Mouse (Mus musculus) frontal cortex, postnatal 36 days (tissue): ENCODE data around the gene Ptpn3.

Experiments
- DNase-seq, 2 experiments: peaks; one replicate each; pipeline ENCODE4 v3.0.0; 2022; ENCODE audit warnings: low spot score in 2 of 2

Gene Ptpn3

GRCm38 (mm10) chr4:57171817-57172216 lies 129.8 kb downstream of the Ptpn3 start:
- peak in 1 of 2 experiments; percentile 13 for DNase-seq

DNA sequence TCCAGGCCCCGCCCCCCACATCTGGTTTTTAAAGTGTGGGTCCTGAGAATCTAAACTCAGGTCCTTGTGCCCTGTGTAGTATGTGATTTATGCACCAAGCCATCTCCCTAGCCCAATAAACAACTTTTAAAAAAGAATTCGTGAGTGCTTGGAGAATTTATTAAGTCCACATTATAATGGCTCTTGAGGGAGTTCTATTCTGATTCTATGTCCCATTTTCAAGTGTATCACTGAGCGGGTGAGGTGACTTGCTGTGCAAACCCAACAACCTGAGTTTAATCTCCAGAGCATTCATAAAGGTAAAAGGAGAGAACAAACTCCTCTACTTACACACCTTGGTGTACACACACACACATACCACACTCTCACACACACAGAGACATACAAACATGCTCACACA lies 133.0 kb downstream of the Ptpn3 start:
- no peak for DNase-seq

DNA sequence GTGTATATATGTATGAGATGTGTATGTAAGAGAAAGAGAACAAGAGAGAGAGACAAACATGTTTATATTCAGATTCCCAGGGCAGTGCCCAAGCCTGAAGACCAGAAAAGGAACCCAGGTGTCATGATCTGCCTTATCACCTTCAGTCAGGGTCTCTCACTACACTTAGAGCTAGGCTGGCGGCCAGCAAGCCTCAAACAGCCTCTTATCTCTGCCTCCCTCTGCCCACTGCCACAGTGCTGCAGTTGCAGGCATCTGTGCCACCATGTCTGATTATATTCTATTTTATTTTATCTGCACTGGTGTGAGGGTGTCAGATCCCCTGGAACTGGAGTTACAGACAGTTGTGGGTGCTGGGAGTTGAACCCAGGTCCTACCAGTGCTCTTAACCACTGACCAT lies 133.4 kb downstream of the Ptpn3 start:
- no peak for DNase-seq

DNA sequence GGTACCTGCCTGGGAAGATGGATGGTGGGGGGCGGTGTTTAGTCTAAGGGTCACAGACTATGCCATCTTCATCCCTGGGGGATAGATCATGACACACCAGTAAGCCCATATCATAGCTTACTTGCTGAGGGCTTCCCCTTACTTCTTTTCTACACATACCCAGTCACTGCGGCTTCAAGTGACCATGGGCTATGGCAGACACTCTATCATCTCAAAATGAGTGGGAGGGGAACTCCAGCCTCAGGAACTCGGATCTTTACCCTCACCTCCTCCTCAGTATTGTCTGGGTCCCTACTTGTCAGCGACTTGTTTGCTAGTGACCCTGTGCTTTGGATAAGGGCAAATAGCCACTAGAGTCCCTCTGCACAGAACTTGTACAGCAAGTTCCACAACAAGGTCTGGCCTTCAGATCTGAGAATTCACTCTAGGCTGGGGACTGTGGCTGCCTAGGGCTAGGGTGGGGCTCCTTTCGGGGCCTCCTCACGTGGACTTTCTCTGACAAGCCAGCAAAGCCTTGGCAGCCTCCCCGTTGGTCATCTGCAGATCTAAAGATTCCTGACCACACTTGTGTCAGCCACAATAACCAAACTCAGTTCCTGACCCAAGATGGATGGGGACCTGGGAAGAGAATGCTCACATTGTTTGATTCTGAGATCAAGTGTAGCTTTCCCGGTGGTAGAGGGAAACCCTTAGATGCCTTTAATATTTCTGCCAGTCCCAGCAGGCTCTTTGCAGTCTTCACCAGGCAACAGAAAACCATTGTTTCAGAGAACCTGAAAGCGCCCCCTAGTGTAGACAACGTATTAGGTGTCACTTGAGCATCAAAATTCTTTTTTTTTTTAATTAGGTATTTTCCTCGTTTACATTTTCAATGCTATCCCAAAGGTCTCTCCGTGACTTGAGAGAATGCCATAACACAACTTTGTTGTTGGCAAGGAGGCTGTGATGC lies 134.4 kb downstream of the Ptpn3 start:
- no peak for DNase-seq

DNA sequence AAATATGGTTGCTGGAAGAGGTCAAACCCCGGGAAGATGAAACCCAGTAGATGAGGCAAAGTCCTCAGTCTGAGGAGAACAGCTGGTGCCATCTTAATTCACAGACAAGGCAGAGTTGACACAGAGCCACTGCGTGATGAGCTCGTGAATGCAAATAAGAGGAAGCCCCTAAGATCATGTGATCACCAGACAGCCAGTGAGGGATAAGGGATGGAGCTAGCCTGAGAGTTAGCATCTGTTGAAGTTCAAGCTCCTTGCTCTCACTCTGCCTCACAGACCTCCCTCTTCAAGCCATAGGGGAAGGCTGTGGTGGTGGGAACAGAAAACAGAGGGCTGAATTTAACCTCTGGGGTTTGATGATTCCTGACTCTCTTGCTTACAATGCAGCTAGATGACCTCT lies 136.0 kb downstream of the Ptpn3 start:
- no peak for DNase-seq

DNA sequence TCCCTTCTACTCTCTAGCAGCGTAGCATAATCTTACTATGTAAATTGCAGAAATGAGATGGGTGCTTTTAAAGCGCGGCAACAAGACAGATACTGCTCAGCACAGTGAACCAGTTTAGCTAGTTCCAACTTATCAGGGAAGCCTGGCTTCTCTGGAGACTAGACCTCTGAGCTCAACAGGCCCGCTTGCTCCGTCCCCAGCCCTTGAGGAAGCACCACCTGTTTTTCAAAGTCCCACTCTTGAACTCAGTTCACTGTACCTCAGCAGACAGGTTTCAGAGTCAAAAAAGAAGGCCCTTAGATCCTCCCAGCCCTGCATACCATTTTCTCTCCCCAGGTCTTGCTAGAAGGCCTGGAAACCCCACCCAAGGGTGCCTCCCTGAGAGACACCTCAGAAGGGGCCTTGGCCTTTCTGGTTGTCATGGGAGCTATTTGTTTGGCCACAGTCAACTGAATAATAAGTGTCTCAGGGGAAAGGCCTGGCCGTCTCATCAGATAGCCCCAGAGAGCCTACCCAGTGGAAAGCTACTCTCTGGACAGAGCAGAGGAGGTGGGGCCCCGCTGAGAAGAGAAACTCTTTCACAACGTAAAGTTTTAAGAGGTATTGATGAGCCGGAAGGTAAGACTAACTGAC lies 136.9 kb downstream of the Ptpn3 start:
- DNase-seq, result no peak

GRCm38 (mm10) chr4:57162789-57163722 lies 138.6 kb downstream of the Ptpn3 start:
- DNase-seq, result no peak

GRCm38 (mm10) chr4:57160571-57160970 lies 141.1 kb downstream of the Ptpn3 start:
- no peak for DNase-seq

GRCm38 (mm10) chr4:57156549-57157169 lies 145.0 kb downstream of the Ptpn3 start:
- DNase-seq, result no peak

GRCm38 (mm10) chr4:57153838-57154237 lies 147.8 kb downstream of the Ptpn3 start:
- DNase-seq, result no peak

DNA sequence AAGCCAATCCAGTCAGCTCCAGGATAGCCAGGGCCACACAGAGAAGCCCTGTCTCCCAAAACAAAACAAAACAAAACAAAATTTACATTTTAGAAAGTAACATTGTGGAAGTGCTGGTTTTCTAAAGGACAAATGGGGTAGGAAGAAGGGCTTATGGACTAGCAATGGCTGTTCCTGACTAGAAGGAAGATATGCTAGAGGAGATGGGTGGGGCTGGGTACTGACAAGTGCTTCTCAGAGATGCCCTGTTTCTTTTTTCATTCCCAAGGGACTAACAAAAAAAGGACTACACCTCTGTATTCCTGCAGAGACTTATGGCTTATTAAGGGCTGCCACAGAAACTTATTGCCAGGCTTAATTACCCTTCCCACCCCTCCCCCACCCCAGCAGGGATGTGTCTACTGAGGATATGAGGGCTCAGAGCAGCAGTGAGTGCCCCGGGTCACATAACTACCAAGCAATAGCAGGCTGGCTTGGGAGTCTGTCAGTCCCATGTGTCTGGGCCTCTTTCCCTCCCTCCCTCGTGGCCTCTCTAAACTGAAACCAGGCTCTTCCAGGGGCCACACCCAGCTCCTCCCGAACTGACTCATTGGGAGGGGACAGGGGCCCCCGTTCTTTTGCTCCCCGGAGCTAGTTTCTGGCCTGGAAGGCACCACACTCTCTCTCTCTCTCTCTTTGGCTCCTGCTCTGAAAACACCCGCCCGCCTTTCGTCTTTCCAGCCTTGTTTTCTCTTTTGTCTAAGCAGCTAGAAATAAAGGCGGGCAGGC lies 148.4 kb downstream of the Ptpn3 start:
- DNase-seq, result no peak

- DNase-seq, result no peak
Measured at GRCm38 (mm10) chr4:57148182-57148581, 153.5 kb downstream of the Ptpn3 start.

DNA sequence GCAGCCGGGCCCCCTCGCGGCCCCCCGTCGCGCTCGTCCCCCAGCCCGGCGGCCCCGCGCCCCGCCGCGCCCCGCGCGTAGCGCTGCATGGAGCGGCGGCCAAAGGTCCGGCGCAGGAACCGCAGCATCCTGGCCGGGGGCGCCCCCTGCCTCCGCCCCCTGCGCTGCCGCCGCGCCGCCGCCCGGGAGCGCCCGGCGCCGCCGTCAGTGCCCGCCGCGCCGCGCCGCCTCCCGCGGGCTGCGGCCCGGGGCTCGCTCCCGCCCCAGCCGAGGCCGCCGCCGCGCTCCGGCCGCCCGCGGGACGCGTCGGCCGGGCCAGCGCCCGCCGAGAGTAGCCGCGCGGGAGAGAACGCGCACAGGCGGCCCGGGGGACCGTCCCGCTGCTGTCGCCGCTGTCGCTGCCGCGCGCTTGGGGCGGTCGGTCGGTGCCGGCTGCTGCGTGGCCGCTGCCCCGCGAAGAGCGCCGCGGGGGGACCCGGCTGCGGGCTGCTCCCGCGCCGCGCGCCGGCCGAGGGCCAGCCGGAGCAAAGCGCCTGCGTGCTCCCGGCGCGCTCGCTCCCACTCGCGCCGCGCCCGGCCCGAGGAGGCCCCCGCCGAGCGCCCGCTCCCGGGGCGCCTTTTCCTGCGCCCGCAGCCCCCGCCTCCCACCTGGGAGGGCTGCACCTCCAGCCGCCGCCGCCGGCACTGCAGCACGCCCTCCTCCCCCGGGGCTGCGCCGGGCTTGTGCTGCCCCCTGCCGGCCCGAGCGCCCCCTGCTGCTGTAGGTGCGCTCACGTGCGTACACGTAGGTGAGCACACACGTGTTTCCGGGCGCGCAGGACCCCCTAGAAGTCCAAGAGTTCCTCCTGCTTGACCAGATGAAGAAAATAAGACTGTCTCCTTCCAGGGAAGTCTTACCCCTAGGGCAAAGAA lies 158.4 kb downstream of the Ptpn3 start, which contains the start of gene Epb41l4b:
Gene Epb41l4b, minus strand, starts transcription at position 412 of the 912 bp plus-strand sequence.
- peak; percentile 81 for DNase-seq

DNA sequence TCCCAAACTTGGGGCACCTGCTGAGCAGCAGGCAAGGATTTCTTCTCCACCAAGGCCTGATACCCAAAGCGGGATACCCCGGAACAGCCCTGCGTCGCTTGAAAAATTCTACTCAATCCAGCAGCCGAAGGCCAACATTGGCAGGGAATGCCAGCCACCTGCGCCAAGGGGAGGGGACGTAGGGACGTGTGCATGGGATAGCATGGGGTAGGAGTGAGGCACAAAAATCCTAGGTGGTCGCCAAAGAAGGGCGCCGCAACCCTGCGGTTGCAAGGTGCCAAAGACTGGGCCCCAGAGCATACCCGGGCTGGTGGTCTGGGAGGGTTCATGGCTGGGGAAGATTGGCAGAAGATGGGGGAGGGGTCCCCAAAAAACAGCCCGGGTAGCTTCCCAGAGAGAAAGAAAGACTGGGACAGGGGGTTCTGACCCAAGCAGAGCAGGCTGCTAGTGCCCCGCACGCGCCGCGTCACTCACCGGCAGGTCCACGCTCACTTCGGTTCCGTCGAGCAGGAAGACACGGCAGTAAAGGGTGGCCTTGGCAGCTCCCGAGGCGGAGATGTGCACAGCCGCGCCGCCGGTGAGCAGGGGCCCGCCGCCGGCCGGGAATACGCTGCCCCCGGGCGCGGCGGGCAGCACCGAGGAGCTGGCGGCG lies 159.1 kb downstream of the Ptpn3 start:
- no peak for DNase-seq

DNA sequence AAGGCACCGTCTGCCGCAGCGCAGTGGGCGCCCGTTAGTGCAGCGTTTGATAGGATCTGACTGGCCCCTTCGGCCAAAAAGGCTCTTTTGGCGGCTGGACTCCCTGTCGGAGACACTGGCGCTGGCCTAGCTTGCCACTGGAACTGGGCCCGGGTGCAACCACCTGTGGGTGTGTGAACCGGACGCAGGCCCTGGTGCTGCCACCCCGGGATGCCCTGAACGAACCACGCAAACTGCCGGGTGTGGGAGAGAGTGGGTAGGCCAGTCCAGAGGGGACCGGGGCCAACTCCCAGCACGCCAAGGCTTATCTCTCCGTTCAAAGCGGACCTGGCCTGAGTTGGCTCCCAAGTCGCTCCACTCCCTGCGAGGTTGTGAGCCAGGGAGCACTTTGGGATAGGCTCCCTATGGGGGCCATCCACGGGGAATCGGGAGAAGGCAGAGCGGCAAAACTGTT lies 159.7 kb downstream of the Ptpn3 start:
- DNase-seq, result peak in 1 of 2 experiments; percentile 16

- DNase-seq, result peak in 1 of 2 experiments; percentile 35
Measured at GRCm38 (mm10) chr4:57140992-57141717, 160.5 kb downstream of the Ptpn3 start.
